Mouse (Mus musculus) lung, postnatal 0 days (tissue): ENCODE data around the gene Hba-x.

Source experiments
- CTCF ChIP-seq: IDR thresholded peaks from 2 replicates; pipeline ENCODE4 v1.5.1; 2016; ENCODE audit warnings: antibody characterized with exemption, mild to moderate bottlenecking
- EP300 ChIP-seq: IDR thresholded peaks from 2 replicates; pipeline ENCODE4 v1.6.1; 2016; ENCODE audit warnings: antibody characterized with exemption, mild to moderate bottlenecking, control low read depth

DNA sequence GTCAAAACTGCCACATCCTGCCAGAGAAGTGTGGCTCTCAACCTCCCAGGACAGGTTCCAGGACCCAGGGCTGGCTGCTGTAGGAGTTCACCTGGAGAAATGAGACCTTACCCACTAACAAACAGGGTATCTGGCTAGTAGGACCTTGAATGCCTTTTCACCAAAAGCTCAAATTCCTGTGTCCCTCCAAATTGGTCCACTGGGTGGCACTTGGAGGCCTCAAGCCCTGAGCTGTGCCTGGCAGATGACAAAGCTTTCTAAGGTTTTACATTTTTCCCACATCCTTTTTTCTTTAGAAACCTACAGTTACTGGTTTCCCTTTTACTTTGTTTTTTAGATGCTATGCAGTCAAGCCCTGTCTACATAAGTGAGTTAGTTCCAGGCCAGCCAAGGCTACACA is 29.1 kb upstream of the Hba-x start:
- TF ChIP-seq CTCF, result peak; percentile 40
- no peak for TF ChIP-seq EP300
